Mouse (Mus musculus) frontal cortex, adult 2 months (tissue): ENCODE data around the gene Tspan11. TPM values are rescaled to one million over a fixed set of nuclear protein-coding genes. Genes with fewer than 3 reads are reported as not detected.

Experiments used
- DNase-seq, 2 experiments: peaks; one replicate each; pipeline ENCODE4 v3.0.0; 2022; ENCODE audit warnings: low spot score in 1 of 2; ENCODE audit errors: extremely low spot score in 1 of 2
- polyA plus RNA-seq: library from polyadenylated mRNA; depleted of rRNA; stranded (reverse); fragments of >200 nt; gene quantifications from 2 replicates; pipeline ENCODE4 v1.2.3, GENCODE M21; 2012; rRNA removed

Gene Tspan11
- polyA plus RNA-seq, 1 experiment, result 0.94 TPM

- DNase-seq, result no peak
These were observed 93.8 kb downstream of the Tspan11 start for GRCm38 (mm10) chr6:127981176-127981575.

GRCm38 (mm10) chr6:127986357-127986756 lies 99.0 kb downstream of the Tspan11 start:
- no peak for DNase-seq

GRCm38 (mm10) chr6:127987374-127987773 lies 100.0 kb downstream of the Tspan11 start:
- DNase-seq, result no peak

- no peak for DNase-seq
These were observed 101.6 kb downstream of the Tspan11 start for GRCm38 (mm10) chr6:127988944-127989494.

- peak; percentile 63 to 87 for DNase-seq
These were observed 102.3 kb downstream of the Tspan11 start for GRCm38 (mm10) chr6:127989624-127990212.

- no peak for DNase-seq
These were observed 104.3 kb downstream of the Tspan11 start for GRCm38 (mm10) chr6:127991509-127992176.

- DNase-seq, result no peak
These were observed 105.6 kb downstream of the Tspan11 start for GRCm38 (mm10) chr6:127992993-127993392.

GRCm38 (mm10) chr6:127996928-127997327 lies 109.5 kb downstream of the Tspan11 start:
- no peak for DNase-seq

- DNase-seq, result no peak
These were observed 111.7 kb downstream of the Tspan11 start for GRCm38 (mm10) chr6:127999118-127999517.

GRCm38 (mm10) chr6:128000777-128001176 lies 113.4 kb downstream of the Tspan11 start:
- no peak for DNase-seq

- DNase-seq, result no peak
These were observed 114.2 kb downstream of the Tspan11 start for GRCm38 (mm10) chr6:128001587-128001986.

- DNase-seq, result no peak
These were observed 114.7 kb downstream of the Tspan11 start for GRCm38 (mm10) chr6:128002104-128002503.

GRCm38 (mm10) chr6:128002667-128003066 lies 115.3 kb downstream of the Tspan11 start:
- DNase-seq, result no peak

- DNase-seq, result no peak
These were observed 116.2 kb downstream of the Tspan11 start for GRCm38 (mm10) chr6:128003542-128003941.

Other genes with a start within 250 kb of the Tspan11 start
- 55.1 and 55.9 TPM in 2 replicates for gene Prmt8, start 118.1 kb upstream of the Tspan11 start, polyA plus RNA-seq